Mouse (Mus musculus): ENCODE measurements at regions not wholly inside any gene's neighbourhood (a gene's known extent, or its start where the extent isn't known, plus 50 kb on each side); places are given as distances from the start of the nearest gene placed in this dataset.
A peak's percentile ranks its signal among the peaks of the same experiment; 100 is the strongest.

GRCm38 (mm10) chr1:126992441-126992840, 161.8 kb upstream of the Nckap5 start:
- Histone ChIP-seq H3K27me3 (ENCODE audit: insufficient read depth, poor library complexity, severe bottlenecking) (no peaks in the 10 kb centered on the region), H3K27ac (no peak overlapping the region), H3K36me3 (no peaks in the 10 kb centered on the region), H3K4me3 (no peak overlapping the region), H3K9me3 (no peaks in the 10 kb centered on the region), H3K4me1 (replicated peaks) (peaks cover 7% of the 10 kb centered on the region; the same call in 1 of the 2 replicates)
- DNase-seq (ENCODE audit: low spot score): no peak
- WGBS: 64% methylated on average over 4 of the region's 4 CpGs

- no peak for DNase-seq (ENCODE audit: low spot score)
- 81% methylated on average over 5 of the region's 5 CpGs for WGBS
- no peaks in the 10 kb centered on the region for H3K4me1 ChIP-seq (replicated peaks)
Measured at GRCm38 (mm10) chr1:126982805-126983204, 152.2 kb upstream of the Nckap5 start.

GRCm38 (mm10) chr1:126980311-126980710, 149.7 kb upstream of the Nckap5 start:
- no peaks in the 10 kb centered on the region for H3K36me3 ChIP-seq
- H3K4me1 ChIP-seq (replicated peaks): no peaks in the 10 kb centered on the region
- H3K4me3 ChIP-seq: no peak overlapping the region
- no peak overlapping the region for H3K27ac ChIP-seq
- DNase-seq (ENCODE audit: low spot score): no peak
- no peaks in the 10 kb centered on the region for H3K9me3 ChIP-seq
- WGBS: 93% methylated on average over 14 of the region's 14 CpGs
- H3K27me3 ChIP-seq (ENCODE audit: insufficient read depth, poor library complexity, severe bottlenecking): no peaks in the 10 kb centered on the region

More at GRCm38 (mm10) chr1:126982805-126983204, 152.2 kb upstream of the Nckap5 start:
- Histone ChIP-seq H3K36me3 (no peaks in the 10 kb centered on the region), H3K27me3 (ENCODE audit: insufficient read depth, poor library complexity, severe bottlenecking) (no peaks in the 10 kb centered on the region), H3K27ac (no peak overlapping the region), H3K4me3 (no peak overlapping the region), H3K9me3 (no peaks in the 10 kb centered on the region)

- H3K9me3 ChIP-seq: no peaks in the 10 kb centered on the region
- WGBS: 95% methylated on average over 1 of the region's 1 CpGs
- no peaks in the 10 kb centered on the region for H3K4me1 ChIP-seq (replicated peaks)
- H3K36me3 ChIP-seq: no peaks in the 10 kb centered on the region
- H3K4me3 ChIP-seq: no peak overlapping the region
- H3K27me3 ChIP-seq (ENCODE audit: insufficient read depth, poor library complexity, severe bottlenecking): no peaks in the 10 kb centered on the region
- DNase-seq (ENCODE audit: low spot score): no peak
- no peak overlapping the region for H3K27ac ChIP-seq
Measured at GRCm38 (mm10) chr1:126973871-126974270, 143.3 kb upstream of the Nckap5 start.

- Histone ChIP-seq H3K4me3 (no peak overlapping the region), H3K27me3 (ENCODE audit: insufficient read depth, poor library complexity, severe bottlenecking) (no peaks in the 10 kb centered on the region), H3K9me3 (no peaks in the 10 kb centered on the region), H3K4me1 (replicated peaks) (no peaks in the 10 kb centered on the region), H3K36me3 (no peaks in the 10 kb centered on the region), H3K27ac (no peak overlapping the region)
- DNase-seq (ENCODE audit: low spot score): no peak
- WGBS: 75% methylated on average over 10 of the region's 10 CpGs
Measured at GRCm38 (mm10) chr1:126971777-126972421, 141.3 kb upstream of the Nckap5 start.

- Histone ChIP-seq H3K4me3 (no peak overlapping the region), H3K27ac (no peak overlapping the region), H3K9me3 (no peaks in the 10 kb centered on the region), H3K27me3 (ENCODE audit: insufficient read depth, poor library complexity, severe bottlenecking) (no peaks in the 10 kb centered on the region), H3K36me3 (no peaks in the 10 kb centered on the region), H3K4me1 (replicated peaks) (no peaks in the 10 kb centered on the region)
- DNase-seq (ENCODE audit: low spot score): no peak
- 93% methylated on average over 1 of the region's 1 CpGs for WGBS
Measured at GRCm38 (mm10) chr1:126971118-126971517, 140.5 kb upstream of the Nckap5 start.

- DNase-seq (ENCODE audit: low spot score): no peak
- Histone ChIP-seq H3K4me3 (no peak overlapping the region), H3K9me3 (no peaks in the 10 kb centered on the region), H3K27me3 (ENCODE audit: insufficient read depth, poor library complexity, severe bottlenecking) (no peaks in the 10 kb centered on the region), H3K27ac (no peak overlapping the region), H3K4me1 (replicated peaks) (no peaks in the 10 kb centered on the region), H3K36me3 (no peaks in the 10 kb centered on the region)
Measured at GRCm38 (mm10) chr1:126966394-126966793, 135.8 kb upstream of the Nckap5 start.

GRCm38 (mm10) chr1:126955839-126956720, 125.5 kb upstream of the Nckap5 start:
- H3K4me3 ChIP-seq: no peak overlapping the region
- H3K27ac ChIP-seq: no peak overlapping the region
- peaks cover 2% of the 10 kb centered on the region; the same call in 1 of the 2 replicates for H3K9me3 ChIP-seq
- H3K36me3 ChIP-seq: no peaks in the 10 kb centered on the region
- DNase-seq (ENCODE audit: low spot score): no peak
- no peaks in the 10 kb centered on the region for H3K4me1 ChIP-seq (replicated peaks)
- WGBS: 82% methylated on average over 12 of the region's 12 CpGs
- no peaks in the 10 kb centered on the region for H3K27me3 ChIP-seq (ENCODE audit: insufficient read depth, poor library complexity, severe bottlenecking)

GRCm38 (mm10) chr1:126947860-126948259, 117.3 kb upstream of the Nckap5 start:
- Histone ChIP-seq H3K27me3 (ENCODE audit: insufficient read depth, poor library complexity, severe bottlenecking) (no peaks in the 10 kb centered on the region), H3K36me3 (no peaks in the 10 kb centered on the region), H3K4me3 (no peak overlapping the region), H3K9me3 (0 out of 2 replicates have a peak, but pooled peaks cover 4% of the 10 kb centered on the region), H3K4me1 (replicated peaks) (no peaks in the 10 kb centered on the region), H3K27ac (no peak overlapping the region)
- no peak for DNase-seq (ENCODE audit: low spot score)
- 93% methylated on average over 1 of the region's 1 CpGs for WGBS

- H3K27ac ChIP-seq: 0 out of 2 replicates have a peak overlapping the region, but pooled peaks have one; percentile 8
- no peak for DNase-seq (ENCODE audit: low spot score)
- H3K36me3 ChIP-seq: no peaks in the 10 kb centered on the region
- peaks cover 30% of the 10 kb centered on the region for H3K4me1 ChIP-seq (replicated peaks)
- no peak overlapping the region for H3K4me3 ChIP-seq
- 71% methylated on average over 4 of the region's 4 CpGs for WGBS
- no peaks in the 10 kb centered on the region for H3K9me3 ChIP-seq
- no peaks in the 10 kb centered on the region; the same call in 1 of the 2 replicates for H3K27me3 ChIP-seq (ENCODE audit: insufficient read depth, poor library complexity, severe bottlenecking)
Measured at GRCm38 (mm10) chr1:126932658-126933057, 102.1 kb upstream of the Nckap5 start.

GRCm38 (mm10) chr1:126931754-126932153, 101.2 kb upstream of the Nckap5 start:
- DNase-seq (ENCODE audit: low spot score): peak; percentile 87
- no peaks in the 10 kb centered on the region for H3K36me3 ChIP-seq
- no peak overlapping the region for H3K27ac ChIP-seq
- H3K9me3 ChIP-seq: no peaks in the 10 kb centered on the region
- 1% methylated on average over 6 of the region's 6 CpGs for WGBS
- no peaks in the 10 kb centered on the region; the same call in 1 of the 2 replicates for H3K27me3 ChIP-seq (ENCODE audit: insufficient read depth, poor library complexity, severe bottlenecking)
- no peak overlapping the region for H3K4me3 ChIP-seq
- H3K4me1 ChIP-seq (replicated peaks): peaks cover 36% of the 10 kb centered on the region

GRCm38 (mm10) chr1:126931093-126931492, 100.5 kb upstream of the Nckap5 start:
- H3K36me3 ChIP-seq: no peaks in the 10 kb centered on the region
- peak overlapping the region; percentile 50; the same call in 1 of the 2 replicates for H3K27ac ChIP-seq
- peaks cover 36% of the 10 kb centered on the region for H3K4me1 ChIP-seq (replicated peaks)
- WGBS: 71% methylated on average over 10 of the region's 10 CpGs
- no peak for DNase-seq (ENCODE audit: low spot score)
- H3K27me3 ChIP-seq (ENCODE audit: insufficient read depth, poor library complexity, severe bottlenecking): no peaks in the 10 kb centered on the region; the same call in 1 of the 2 replicates
- H3K4me3 ChIP-seq: no peak overlapping the region
- H3K9me3 ChIP-seq: no peaks in the 10 kb centered on the region

GRCm38 (mm10) chr1:126930611-126931010, 100.0 kb upstream of the Nckap5 start:
- Histone ChIP-seq H3K9me3 (no peaks in the 10 kb centered on the region), H3K27ac (peak overlapping the region; percentile 56; the same call in 1 of the 2 replicates), H3K4me1 (replicated peaks) (peaks cover 38% of the 10 kb centered on the region), H3K4me3 (no peak overlapping the region), H3K27me3 (ENCODE audit: insufficient read depth, poor library complexity, severe bottlenecking) (no peaks in the 10 kb centered on the region; the same call in 1 of the 2 replicates), H3K36me3 (no peaks in the 10 kb centered on the region)
- WGBS: 82% methylated on average over 14 of the region's 14 CpGs
- no peak for DNase-seq (ENCODE audit: low spot score)

Data from hindbrain, embryonic 10.5 days (tissue).